Mouse (Mus musculus): ENCODE results near the gene Inhbb. TPM values are rescaled to one million over a fixed set of nuclear protein-coding genes. Genes with fewer than 3 reads are reported as not detected.
A peak's percentile ranks its signal among the peaks of the same experiment; 100 is the strongest.

Inhbb gene
- polyA plus RNA-seq, 1 experiment = 6.0 TPM

DNA sequence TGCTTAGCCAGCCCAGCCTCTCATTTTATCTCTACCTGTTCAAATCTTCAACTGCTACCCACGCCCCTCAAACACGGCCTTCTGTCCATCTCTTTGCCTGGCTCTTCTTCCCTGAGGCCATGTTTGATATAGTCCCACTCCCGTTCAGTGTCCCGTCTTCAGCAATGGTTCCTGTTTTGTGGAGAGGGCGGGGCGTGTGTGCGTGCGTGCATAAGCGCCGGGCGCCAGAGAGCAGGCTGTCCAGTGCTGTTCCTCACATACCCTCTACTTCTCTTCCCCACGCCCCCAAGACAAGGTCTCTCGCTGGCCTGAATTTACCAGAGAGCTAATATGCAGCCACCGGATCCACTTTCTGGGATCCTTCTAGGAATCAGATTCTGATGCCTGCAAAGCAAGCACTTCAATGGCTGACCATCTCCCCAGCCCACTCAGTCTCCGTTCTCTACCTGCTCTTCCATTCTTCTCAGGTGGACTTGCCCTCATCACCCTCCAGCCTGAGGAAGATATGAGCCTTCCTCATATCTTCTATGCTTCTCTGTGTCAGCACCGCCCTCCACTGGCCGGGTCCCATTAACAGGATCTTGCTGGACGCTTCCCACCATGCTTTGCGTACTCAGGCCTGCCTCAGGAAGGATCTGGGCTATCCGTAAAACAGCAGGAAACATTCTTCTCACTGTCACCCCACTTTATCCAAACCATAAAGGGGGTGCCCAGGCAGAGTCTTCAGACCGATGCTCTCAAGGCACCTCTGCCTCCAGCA is 21.7 kb upstream of the Inhbb start:
- TF ChIP-seq POLR2A (IDR thresholded peaks at IDR 0.05; ENCODE audit: borderline replicate concordance, extremely low read depth, insufficient read depth, insufficient read length, poor library complexity, severe bottlenecking) (no peak), CTCF (IDR thresholded peaks at IDR 0.05; ENCODE audit: borderline replicate concordance, extremely low read depth, insufficient read depth, insufficient read length) (peak; percentile 20; the same call in 1 of the 2 replicates)
- no peak for DNase-seq (ENCODE audit: low read depth)

DNA sequence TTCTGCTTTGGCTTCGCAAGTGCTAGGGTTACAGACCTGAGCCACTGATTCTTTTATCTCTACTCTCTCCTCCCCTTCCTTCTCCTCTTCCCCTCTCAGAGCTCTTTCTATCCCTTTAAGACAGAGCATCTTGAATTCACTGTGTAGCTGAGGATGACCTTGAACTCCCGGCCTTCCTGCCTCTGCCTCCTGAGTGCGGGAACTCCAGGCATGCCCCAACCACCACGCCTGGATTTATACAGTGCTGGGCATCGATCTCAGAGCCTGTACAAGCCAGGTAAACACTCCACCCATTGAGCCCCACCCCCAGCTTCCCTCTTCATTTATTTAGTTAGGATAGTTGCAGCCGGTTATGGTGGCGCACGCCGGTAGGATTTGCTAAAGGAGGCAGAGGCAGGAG is 20.9 kb upstream of the Inhbb start:
- no peak for DNase-seq (ENCODE audit: low read depth)
- no peak for TF ChIP-seq CTCF (IDR thresholded peaks at IDR 0.05; ENCODE audit: borderline replicate concordance, extremely low read depth, insufficient read depth, insufficient read length)

DNA sequence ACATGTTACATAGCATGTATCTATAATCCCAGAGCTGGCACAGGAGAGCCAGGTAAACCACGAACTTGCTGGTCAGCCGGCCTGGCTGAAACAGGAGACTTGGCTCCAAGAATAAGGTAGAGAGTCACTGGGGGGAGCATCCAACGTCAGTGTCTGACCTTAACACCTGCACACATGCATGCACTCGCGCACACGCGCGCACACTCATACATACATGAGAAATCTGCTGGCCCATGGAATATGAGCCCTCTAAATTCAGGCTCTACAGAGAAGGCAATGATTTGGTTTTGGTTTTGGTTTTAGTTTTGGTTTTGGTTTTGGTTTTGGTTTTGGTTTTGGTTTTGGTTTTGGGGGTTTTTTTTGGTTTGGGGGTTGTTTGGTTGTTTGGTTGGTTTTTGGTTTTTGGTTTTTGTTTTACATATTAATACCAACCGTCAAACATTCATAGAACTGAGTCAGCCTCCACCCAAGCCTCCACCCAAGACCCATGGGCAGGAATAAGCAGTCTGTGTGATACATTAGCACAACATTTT is 16.1 kb upstream of the Inhbb start:
- TF ChIP-seq POLR2A (IDR thresholded peaks at IDR 0.05; ENCODE audit: borderline replicate concordance, extremely low read depth, insufficient read depth, insufficient read length, poor library complexity, severe bottlenecking) (no peak), CTCF (IDR thresholded peaks at IDR 0.05; ENCODE audit: borderline replicate concordance, extremely low read depth, insufficient read depth, insufficient read length) (no peak)
- no peak for DNase-seq (ENCODE audit: low read depth)

DNA sequence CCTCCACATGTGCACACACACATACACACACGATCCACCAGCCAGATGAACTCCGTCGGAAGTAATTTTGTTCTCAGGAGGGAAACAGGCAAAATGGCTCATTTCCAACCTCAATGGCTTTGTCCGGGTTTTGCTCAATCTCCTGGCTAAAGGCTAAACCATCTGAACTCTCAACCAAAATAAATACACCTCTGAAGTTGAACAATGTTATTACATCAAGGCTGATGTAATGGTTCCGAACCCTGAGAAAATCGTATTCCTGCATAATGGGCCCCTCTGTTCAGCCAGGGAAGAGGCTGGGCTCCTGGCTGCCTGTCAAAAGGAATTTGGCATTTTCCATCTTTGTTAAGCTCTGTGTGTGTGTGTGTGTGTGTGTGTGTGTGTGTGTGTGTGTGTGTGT is 15.4 kb upstream of the Inhbb start:
- DNase-seq (ENCODE audit: low read depth) = peak; percentile 76
- TF ChIP-seq CTCF (IDR thresholded peaks at IDR 0.05; ENCODE audit: borderline replicate concordance, extremely low read depth, insufficient read depth, insufficient read length) = no peak
- TF ChIP-seq POLR2A (IDR thresholded peaks at IDR 0.05; ENCODE audit: borderline replicate concordance, extremely low read depth, insufficient read depth, insufficient read length, poor library complexity, severe bottlenecking) = no peak

DNA sequence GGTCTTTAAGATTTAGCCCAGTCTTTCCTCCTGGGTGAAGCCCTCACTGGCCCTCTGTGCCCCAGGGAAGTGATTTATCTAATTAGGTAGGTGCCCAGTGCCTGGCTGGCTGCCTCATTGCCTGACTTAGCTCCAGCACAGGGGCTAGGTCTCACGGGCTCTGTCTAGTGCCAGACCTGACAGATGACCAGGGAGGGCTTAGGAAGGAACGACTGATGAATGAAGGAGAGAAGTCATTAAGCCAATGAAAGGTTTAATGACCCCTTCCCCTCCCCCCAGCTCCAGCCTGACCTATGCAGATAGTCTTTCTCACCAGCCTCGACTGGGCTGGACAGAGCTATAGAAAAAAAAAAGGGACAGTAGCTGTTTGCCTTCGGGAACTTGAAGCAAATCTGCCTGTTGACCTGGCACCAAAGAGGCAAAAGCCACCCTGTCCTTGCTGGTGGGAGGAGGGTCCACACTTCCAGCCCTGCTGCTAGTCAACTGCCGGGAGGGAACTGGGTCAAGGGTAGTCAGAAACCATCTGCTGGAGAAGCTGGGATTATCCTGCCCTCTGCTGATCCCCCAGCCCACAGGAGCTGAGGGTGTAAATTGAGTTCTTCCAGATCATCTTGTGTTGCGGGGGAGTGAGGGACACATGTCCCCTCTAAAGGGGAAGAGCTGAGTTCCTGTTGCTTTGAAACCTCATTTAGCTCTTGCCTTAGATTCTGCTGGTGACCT is 2.3 kb upstream of the Inhbb start:
- no peak for DNase-seq (ENCODE audit: low read depth)
- no peak for TF ChIP-seq POLR2A (IDR thresholded peaks at IDR 0.05; ENCODE audit: borderline replicate concordance, extremely low read depth, insufficient read depth, insufficient read length, poor library complexity, severe bottlenecking)
- TF ChIP-seq CTCF (IDR thresholded peaks at IDR 0.05; ENCODE audit: borderline replicate concordance, extremely low read depth, insufficient read depth, insufficient read length) = no peak

DNA sequence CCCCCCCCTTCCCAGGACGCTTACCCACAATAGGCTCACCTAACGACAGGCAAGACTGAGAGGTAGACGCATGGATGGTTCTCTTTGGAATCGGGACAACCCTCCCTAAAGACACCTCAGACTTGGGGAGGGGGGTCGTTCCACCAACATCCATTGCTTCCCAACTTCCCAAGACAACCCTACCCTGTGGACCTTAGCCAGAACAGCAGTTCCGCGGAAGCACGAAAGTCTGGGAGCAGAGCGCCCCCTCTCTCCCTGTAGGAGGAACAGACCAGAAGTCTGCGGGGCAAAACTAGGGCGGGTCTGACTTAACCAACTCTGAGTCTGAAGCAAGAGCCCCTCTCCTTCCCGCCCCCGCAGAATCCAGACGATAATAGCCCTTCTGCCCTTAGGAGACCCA is 1.5 kb upstream of the Inhbb start:
- TF ChIP-seq POLR2A (IDR thresholded peaks at IDR 0.05; ENCODE audit: borderline replicate concordance, extremely low read depth, insufficient read depth, insufficient read length, poor library complexity, severe bottlenecking) = no peak
- peak; percentile 80 for TF ChIP-seq CTCF (IDR thresholded peaks at IDR 0.05; ENCODE audit: borderline replicate concordance, extremely low read depth, insufficient read depth, insufficient read length)
- DNase-seq (ENCODE audit: low read depth) = peak; percentile 88

DNA sequence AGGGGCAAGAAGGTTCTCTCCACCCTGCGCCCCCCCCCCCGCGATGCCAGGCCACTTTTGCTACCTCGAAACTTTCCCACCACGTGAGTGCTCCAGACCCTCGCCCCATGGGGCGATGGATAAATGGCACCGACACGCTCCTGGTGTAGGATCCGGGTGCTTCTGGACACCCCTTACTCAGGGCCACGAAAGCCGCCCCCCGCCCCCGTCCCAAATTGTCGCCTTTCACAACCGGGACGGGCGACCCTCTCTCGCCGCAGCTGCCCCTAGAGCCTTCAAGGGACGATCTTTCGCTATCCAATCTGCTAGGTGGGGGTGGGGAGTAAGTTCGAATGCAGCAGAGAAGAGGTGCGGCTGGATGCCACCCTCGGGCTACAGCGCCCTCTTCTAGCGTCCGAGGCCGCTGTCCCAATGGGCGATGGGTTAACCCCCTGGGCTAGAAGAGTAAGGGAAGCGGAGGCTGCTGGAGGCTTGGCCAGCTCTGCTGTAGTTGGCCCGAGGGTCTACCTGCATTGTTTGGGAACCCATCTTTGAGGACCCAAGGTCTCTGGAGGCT is 490 bp upstream of the Inhbb start:
- peak; percentile 71 for DNase-seq (ENCODE audit: low read depth)
- no peak for TF ChIP-seq POLR2A (IDR thresholded peaks at IDR 0.05; ENCODE audit: borderline replicate concordance, extremely low read depth, insufficient read depth, insufficient read length, poor library complexity, severe bottlenecking)
- peak; percentile 12; the same call in 1 of the 2 replicates for TF ChIP-seq CTCF (IDR thresholded peaks at IDR 0.05; ENCODE audit: borderline replicate concordance, extremely low read depth, insufficient read depth, insufficient read length)

DNA sequence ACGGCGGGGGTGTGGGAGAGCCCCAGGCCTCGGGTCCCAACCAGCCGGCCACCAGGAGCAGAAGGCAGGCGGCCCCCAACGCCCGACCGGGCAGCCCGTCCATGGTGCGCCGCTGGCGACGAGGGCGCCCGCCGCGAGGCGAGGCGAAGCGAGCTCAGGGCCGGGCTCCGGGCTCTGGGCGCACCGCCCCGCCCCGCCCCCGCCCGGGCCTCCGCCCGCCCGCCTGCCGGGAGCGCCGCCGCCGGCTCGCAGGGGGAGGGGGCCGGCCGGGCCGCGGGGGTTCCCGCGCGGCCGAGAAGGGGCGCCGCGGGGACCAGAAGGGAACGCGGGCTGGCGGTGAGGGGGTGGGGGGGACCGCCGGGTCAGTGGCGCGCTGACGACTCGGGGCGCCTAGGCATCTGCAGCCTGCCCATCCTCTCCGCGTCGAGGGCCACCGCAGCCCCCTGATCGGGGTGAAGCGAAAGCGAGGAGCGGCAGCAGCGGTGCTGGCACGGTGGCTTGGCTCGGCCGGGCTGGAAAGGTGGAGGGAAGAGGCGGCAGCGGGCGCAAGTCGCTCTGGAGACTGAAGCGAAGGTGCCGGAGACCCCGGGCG is 968 bp downstream of the Inhbb start:
- TF ChIP-seq CTCF (IDR thresholded peaks at IDR 0.05; ENCODE audit: borderline replicate concordance, extremely low read depth, insufficient read depth, insufficient read length) (no peak), POLR2A (IDR thresholded peaks at IDR 0.05; ENCODE audit: borderline replicate concordance, extremely low read depth, insufficient read depth, insufficient read length, poor library complexity, severe bottlenecking) (0 out of 2 replicates have a peak, but pooled peaks have one; percentile 33)
- peak; percentile 55 for DNase-seq (ENCODE audit: low read depth)

DNA sequence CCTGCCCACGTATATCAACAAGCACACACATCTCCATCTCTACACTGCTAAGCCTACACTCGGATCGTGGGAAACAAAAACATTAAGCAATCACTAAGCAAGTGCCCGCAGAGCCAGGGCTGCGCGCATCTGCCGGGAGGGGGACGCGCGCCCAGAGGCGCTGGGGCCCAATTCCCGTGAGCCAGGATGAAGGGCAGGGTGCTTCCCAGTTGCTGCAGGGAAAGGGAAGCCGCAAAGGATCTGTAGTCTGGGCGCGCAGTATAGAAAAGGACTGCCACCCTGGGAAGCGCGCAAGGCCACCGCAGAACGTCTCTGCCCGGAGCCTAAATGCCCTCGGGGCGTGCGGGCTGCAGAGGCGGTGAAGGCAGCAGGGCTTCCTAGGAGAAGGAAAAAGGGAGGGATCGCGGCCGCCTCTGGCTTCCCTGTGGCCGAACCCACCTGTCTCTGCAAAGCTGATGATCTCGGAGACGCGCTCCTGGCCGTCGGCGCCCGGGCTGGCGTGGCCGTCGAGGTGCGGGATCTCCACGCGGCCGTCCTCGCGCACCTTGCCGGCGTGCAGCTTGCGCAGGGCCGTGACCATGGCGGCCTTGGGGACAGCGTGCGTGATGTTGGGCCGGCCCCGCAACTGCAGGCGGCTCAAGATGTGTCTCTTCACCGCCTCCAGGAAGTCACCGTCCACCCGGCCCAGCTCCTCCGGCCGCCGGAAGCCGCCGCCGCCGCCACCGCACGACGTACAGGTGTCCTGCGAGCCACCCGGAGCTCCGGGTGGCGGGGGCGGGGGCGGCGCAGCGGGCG is 1.7 kb downstream of the Inhbb start:
- peak; percentile 59 for DNase-seq (ENCODE audit: low read depth)
- TF ChIP-seq CTCF (IDR thresholded peaks at IDR 0.05; ENCODE audit: borderline replicate concordance, extremely low read depth, insufficient read depth, insufficient read length) = no peak
- TF ChIP-seq POLR2A (IDR thresholded peaks at IDR 0.05; ENCODE audit: borderline replicate concordance, extremely low read depth, insufficient read depth, insufficient read length, poor library complexity, severe bottlenecking) = no peak
